In genomic region chr2:4252541-4253291, GRCm38 (mm10) we compare ENCODE assay signal across 8 mouse cellular contexts.
DNase-seq lines count a peak whose midpoint lies in the region; ATAC-seq and TF ChIP-seq lines count a peak whose summit lies in the region.
"Had no signal": no experiment of that assay in that cellular context is flagged by ENCODE, and none has a peak within 500 bp of the region (broad histone marks: within the 10 kb centered on the region; RNA-seq: fewer than 3 reads in every experiment).

No protein-coding gene starts in this region.

- peak; percentile 53 for DNase-seq in lung, embryonic 14.5 days
- no peak for DNase-seq in lung, adult 2 months
- DNase-seq in liver, postnatal 0 days, result no peak
- DNase-seq in telencephalon, adult 2 months (ENCODE audit: low read depth, low spot score), result peak; percentile 26
- DNase-seq in ovary, adult 18-20 months (ENCODE audit: low spot score), result no peak
- no peak for DNase-seq in spleen, postnatal 4 days (ENCODE audit: low spot score in 2 of 2)

- H3K4me1 ChIP-seq in lung, embryonic 14.5 days (ENCODE audit: insufficient read depth), result peaks cover 16% of the 10 kb centered on the region
- peaks cover 10% of the 10 kb centered on the region for H3K4me1 ChIP-seq in lung, adult 2 months (ENCODE audit: control insufficient read depth, insufficient read depth, low read length)
- peaks cover 17% of the 10 kb centered on the region for H3K4me1 ChIP-seq in heart, embryonic 11.5 days (ENCODE audit: control insufficient read depth, insufficient read depth, low read length)
- 0 out of 2 replicates have a peak, but pooled peaks cover 3% of the 10 kb centered on the region for H3K4me1 ChIP-seq in liver, postnatal 0 days (ENCODE audit: insufficient read depth)

- no peak overlapping the region for H3K4me3 ChIP-seq in lung, embryonic 14.5 days (ENCODE audit: low read depth, low read length)
- no peak overlapping the region for H3K4me3 ChIP-seq in lung, adult 2 months (replicated peaks; ENCODE audit: extremely low read depth, low read depth, low read length)
- H3K4me3 ChIP-seq in heart, embryonic 11.5 days (ENCODE audit: low read depth, low read length), result no peak overlapping the region
- H3K4me3 ChIP-seq in liver, postnatal 0 days (ENCODE audit: low read depth, low read length), result no peak overlapping the region

- H3K27ac ChIP-seq in lung, embryonic 14.5 days (ENCODE audit: low read depth), result peak overlapping the region; percentile 60
- peak overlapping the region; percentile 92 for H3K27ac ChIP-seq in heart, embryonic 11.5 days (ENCODE audit: low read depth, low read length)
- H3K27ac ChIP-seq in liver, postnatal 0 days (ENCODE audit: low read depth), result no peak overlapping the region
- H3K27ac ChIP-seq: macrophage had no signal

- no peak for TF ChIP-seq POLR2A in lung, adult 2 months (IDR thresholded peaks at IDR 0.05; ENCODE audit: borderline replicate concordance, extremely low read depth, low read depth, low read length)

- no peaks in the 10 kb centered on the region for H3K9me3 ChIP-seq in lung, embryonic 14.5 days (ENCODE audit: low read depth, low read length)
- no peaks in the 10 kb centered on the region for H3K9me3 ChIP-seq in heart, embryonic 11.5 days (replicated peaks; ENCODE audit: control insufficient read depth, low read length)
- H3K9me3 ChIP-seq in liver, postnatal 0 days (ENCODE audit: low read length), result no peaks in the 10 kb centered on the region

- no peak for TF ChIP-seq EP300 in liver, postnatal 0 days (IDR thresholded peaks at IDR 0.05; ENCODE audit: low read depth)

- WGBS in lung, embryonic 14.5 days, result 26% methylated on average over 9 of the region's 9 CpGs
- 24% methylated on average over 9 of the region's 9 CpGs for WGBS in lung, adult 2 months
- WGBS in heart, embryonic 11.5 days (ENCODE audit: insufficient replicate concordance), result 26% methylated on average over 9 of the region's 9 CpGs
- 42% methylated on average over 9 of the region's 9 CpGs for WGBS in liver, postnatal 0 days (ENCODE audit: insufficient replicate concordance)

- no peak for TF ChIP-seq CTCF in lung, embryonic 14.5 days (IDR thresholded peaks at IDR 0.05; ENCODE audit: low read depth)
- TF ChIP-seq CTCF in lung, adult 2 months (IDR thresholded peaks at IDR 0.05; ENCODE audit: insufficient read depth, low read length), result no peak
- no peak for TF ChIP-seq CTCF in liver, postnatal 0 days (IDR thresholded peaks at IDR 0.05; ENCODE audit: low read depth)

- peak; percentile 61; the same call in 1 of the 2 replicates for ATAC-seq in lung, embryonic 14.5 days (ENCODE audit: insufficient read depth)
- 0 out of 2 replicates have a peak, but pooled peaks have one; percentile 26 for ATAC-seq in heart, embryonic 11.5 days (replicated peaks; ENCODE audit: insufficient number of reproducible peaks, low FRiP score, low TSS enrichment)
- ATAC-seq in liver, postnatal 0 days, result peak; percentile 19; the same call in 1 of the 2 replicates

- H3K36me3 ChIP-seq in lung, embryonic 14.5 days (ENCODE audit: insufficient read depth), result no peaks in the 10 kb centered on the region
- H3K36me3 ChIP-seq in heart, embryonic 11.5 days (ENCODE audit: control insufficient read depth, insufficient read depth, low read length), result no peaks in the 10 kb centered on the region
- H3K36me3 ChIP-seq in liver, postnatal 0 days (replicated peaks; ENCODE audit: insufficient read depth, low read length), result no peaks in the 10 kb centered on the region

- H3K27me3 ChIP-seq in lung, embryonic 14.5 days (ENCODE audit: insufficient read depth, low read length), result no peaks in the 10 kb centered on the region
- no peaks in the 10 kb centered on the region for H3K27me3 ChIP-seq in heart, embryonic 11.5 days (ENCODE audit: control insufficient read depth, insufficient read depth, low read length)
- no peaks in the 10 kb centered on the region for H3K27me3 ChIP-seq in liver, postnatal 0 days (ENCODE audit: insufficient read depth, low read length)

- H3K4me2 ChIP-seq in lung, embryonic 14.5 days, result peak overlapping the region; percentile 0; the same call in 1 of the 2 replicates
- H3K4me2 ChIP-seq in heart, embryonic 11.5 days, result peak overlapping the region; percentile 38; the same call in 1 of the 2 replicates
- no peak overlapping the region for H3K4me2 ChIP-seq in liver, postnatal 0 days (ENCODE audit: low read depth, low read length)

- H3K9ac ChIP-seq in lung, embryonic 14.5 days, result no peak overlapping the region
- H3K9ac ChIP-seq in heart, embryonic 11.5 days (ENCODE audit: low read depth, low read length), result no peak overlapping the region
- H3K9ac ChIP-seq in liver, postnatal 0 days (replicated peaks), result no peak overlapping the region

Comparison
In these comparisons a context has a peak if more than half of its experiments do, and no peak if none do; other contexts are left out.
1. DNase-seq: peak in lung, embryonic 14.5 days (single experiment) and telencephalon, adult 2 months (single experiment); none in lung, adult 2 months (single experiment), liver, postnatal 0 days (single experiment), ovary, adult 18-20 months (single experiment) and spleen, postnatal 4 days (0 of 2).
2. Peak in every context shown above with its lines, with median percentiles within 50 percentile points of each other: ATAC-seq.